Mouse (Mus musculus): ENCODE measurements around the gene Tssk1. TPM values are rescaled to one million over a fixed set of nuclear protein-coding genes. Genes with fewer than 3 reads are reported as not detected.

The Tssk1 gene
- polyA plus RNA-seq, 1 experiment from 2014 or later: not detected

GRCm38 (mm10) chr16:17896091-17896490 is 2.1 kb downstream of the Tssk1 start:
- peaks cover 9% of the 10 kb centered on the region for H3K4me1 ChIP-seq (replicated peaks)
- no peak overlapping the region for H3K27ac ChIP-seq (replicated peaks)
- no peak overlapping the region for H3K4me3 ChIP-seq (replicated peaks)
- H3K9me3 ChIP-seq (replicated peaks): no peaks in the 10 kb centered on the region
- H3K27me3 ChIP-seq: no peaks in the 10 kb centered on the region
- H3K4me2 ChIP-seq: no peak overlapping the region
- ATAC-seq (ENCODE audit: insufficient read depth): no peak
- H3K9ac ChIP-seq: no peak overlapping the region
- peaks cover 13% of the 10 kb centered on the region for H3K36me3 ChIP-seq (replicated peaks)

GRCm38 (mm10) chr16:17898462-17898861 is 4.4 kb downstream of the Tssk1 start, which contains the start of the genes Dgcr2 and Tssk2:
Gene Dgcr2, minus strand, starts transcription at chr16:17898562.
Gene Tssk2, plus strand, starts transcription at chr16:17898637.
- H3K27me3 ChIP-seq: no peaks in the 10 kb centered on the region
- 84% methylated on average over 14 of the region's 14 CpGs for WGBS (ENCODE audit: insufficient replicate concordance)
- H3K4me2 ChIP-seq: no peak within 1 kb of the TSS
- ATAC-seq (ENCODE audit: insufficient read depth): no peak
- H3K4me3 ChIP-seq (replicated peaks): no peak within 1 kb of the TSS
- no peak within 1 kb of the TSS for H3K27ac ChIP-seq (replicated peaks)
- H3K9ac ChIP-seq: no peak within 1 kb of the TSS
- H3K9me3 ChIP-seq (replicated peaks): no peaks in the 10 kb centered on the region
- H3K36me3 ChIP-seq (replicated peaks): peaks cover 37% of the 10 kb centered on the region
- no peaks in the 10 kb centered on the region for H3K4me1 ChIP-seq (replicated peaks)

GRCm38 (mm10) chr16:17911052-17911595 is 17.1 kb downstream of the Tssk1 start, which contains the start of gene Ess2:
Gene Ess2, minus strand, starts transcription at chr16:17911348.
- peak; percentile 90 for ATAC-seq (ENCODE audit: insufficient read depth)
- under 1% methylated on average over 35 of the region's 35 CpGs for WGBS (ENCODE audit: insufficient replicate concordance)
- H3K9ac ChIP-seq: peak within 1 kb of the TSS; percentile 67
- H3K4me3 ChIP-seq (replicated peaks): peak within 1 kb of the TSS; percentile 80
- peaks cover 47% of the 10 kb centered on the region for H3K27me3 ChIP-seq
- peaks cover 33% of the 10 kb centered on the region for H3K36me3 ChIP-seq (replicated peaks)
- H3K9me3 ChIP-seq (replicated peaks): no peaks in the 10 kb centered on the region
- H3K4me2 ChIP-seq: peak within 1 kb of the TSS; percentile 86
- H3K27ac ChIP-seq (replicated peaks): peak within 1 kb of the TSS; percentile 49; the same call in 1 of the 2 replicates
- peaks cover 24% of the 10 kb centered on the region for H3K4me1 ChIP-seq (replicated peaks)

GRCm38 (mm10) chr16:17914307-17915249 is 20.6 kb downstream of the Tssk1 start, which contains the start of gene Gsc2:
Gene Gsc2, minus strand, starts transcription at chr16:17915059.
- ATAC-seq (ENCODE audit: insufficient read depth): no peak
- WGBS (ENCODE audit: insufficient replicate concordance): under 1% methylated on average over 106 of the region's 106 CpGs
- Histone ChIP-seq H3K27ac (replicated peaks) (no peak within 1 kb of the TSS), H3K4me2 (peak within 1 kb of the TSS; percentile 66), H3K9ac (no peak within 1 kb of the TSS), H3K9me3 (replicated peaks) (no peaks in the 10 kb centered on the region), H3K27me3 (peaks cover 77% of the 10 kb centered on the region), H3K36me3 (replicated peaks) (no peaks in the 10 kb centered on the region), H3K4me1 (replicated peaks) (peaks cover 24% of the 10 kb centered on the region), H3K4me3 (replicated peaks) (peak within 1 kb of the TSS; percentile 45)

GRCm38 (mm10) chr16:17920586-17920985 is 26.6 kb downstream of the Tssk1 start:
- H3K4me1 ChIP-seq (replicated peaks): peaks cover 29% of the 10 kb centered on the region
- H3K4me2 ChIP-seq: peak overlapping the region; percentile 83
- no peak for ATAC-seq (ENCODE audit: insufficient read depth)
- no peak overlapping the region for H3K27ac ChIP-seq (replicated peaks)
- H3K9ac ChIP-seq: no peak overlapping the region
- H3K9me3 ChIP-seq (replicated peaks): no peaks in the 10 kb centered on the region
- H3K27me3 ChIP-seq: peaks cover 47% of the 10 kb centered on the region
- H3K36me3 ChIP-seq (replicated peaks): peaks cover 10% of the 10 kb centered on the region
- WGBS (ENCODE audit: insufficient replicate concordance): 30% methylated on average over 20 of the region's 20 CpGs
- peak overlapping the region; percentile 85 for H3K4me3 ChIP-seq (replicated peaks)

- H3K9me3 ChIP-seq (replicated peaks): no peaks in the 10 kb centered on the region
- peak overlapping the region; percentile 88 for H3K27ac ChIP-seq (replicated peaks)
- 1% methylated on average over 47 of the region's 47 CpGs for WGBS (ENCODE audit: insufficient replicate concordance)
- H3K4me1 ChIP-seq (replicated peaks): peaks cover 39% of the 10 kb centered on the region
- peak overlapping the region; percentile 83 for H3K4me2 ChIP-seq
- peaks cover 38% of the 10 kb centered on the region for H3K27me3 ChIP-seq
- ATAC-seq (ENCODE audit: insufficient read depth): peak; percentile 86
- peaks cover 15% of the 10 kb centered on the region for H3K36me3 ChIP-seq (replicated peaks)
- H3K4me3 ChIP-seq (replicated peaks): peak overlapping the region; percentile 85
- H3K9ac ChIP-seq: peak overlapping the region; percentile 78
These were observed 27.5 kb downstream of the Tssk1 start for GRCm38 (mm10) chr16:17921325-17922162.

- Histone ChIP-seq H3K27me3 (peaks cover 32% of the 10 kb centered on the region), H3K9ac (peak overlapping the region; percentile 78), H3K4me3 (replicated peaks) (peak overlapping the region; percentile 85), H3K4me1 (replicated peaks) (peaks cover 45% of the 10 kb centered on the region), H3K36me3 (replicated peaks) (peaks cover 15% of the 10 kb centered on the region), H3K9me3 (replicated peaks) (no peaks in the 10 kb centered on the region), H3K4me2 (peak overlapping the region; percentile 83), H3K27ac (replicated peaks) (peak overlapping the region; percentile 80)
- under 1% methylated on average over 14 of the region's 14 CpGs for WGBS (ENCODE audit: insufficient replicate concordance)
- peak; percentile 22 for ATAC-seq (ENCODE audit: insufficient read depth)
These were observed 28.1 kb downstream of the Tssk1 start for GRCm38 (mm10) chr16:17922163-17922538.

- Histone ChIP-seq H3K9me3 (replicated peaks) (no peaks in the 10 kb centered on the region), H3K4me2 (peak overlapping the region; percentile 100), H3K4me3 (replicated peaks) (peak overlapping the region; percentile 91), H3K27me3 (no peaks in the 10 kb centered on the region), H3K4me1 (replicated peaks) (peaks cover 53% of the 10 kb centered on the region), H3K36me3 (replicated peaks) (peaks cover 15% of the 10 kb centered on the region), H3K9ac (peak overlapping the region; percentile 83), H3K27ac (replicated peaks) (peak overlapping the region; percentile 92)
- ATAC-seq (ENCODE audit: insufficient read depth): peak; percentile 19
- WGBS (ENCODE audit: insufficient replicate concordance): 2% methylated on average over 72 of the region's 72 CpGs
These were observed 33.5 kb downstream of the Tssk1 start for GRCm38 (mm10) chr16:17927351-17928082.

- peak within 1 kb of the TSS; percentile 91 for H3K4me3 ChIP-seq (replicated peaks)
- peak within 1 kb of the TSS; percentile 92 for H3K27ac ChIP-seq (replicated peaks)
- H3K4me1 ChIP-seq (replicated peaks): peaks cover 50% of the 10 kb centered on the region
- ATAC-seq (ENCODE audit: insufficient read depth): peak; percentile 84
- peak within 1 kb of the TSS; percentile 83 for H3K9ac ChIP-seq
- no peaks in the 10 kb centered on the region for H3K9me3 ChIP-seq (replicated peaks)
- H3K27me3 ChIP-seq: no peaks in the 10 kb centered on the region
- H3K4me2 ChIP-seq: peak within 1 kb of the TSS; percentile 100
- WGBS (ENCODE audit: insufficient replicate concordance): under 1% methylated on average over 47 of the region's 47 CpGs
- peaks cover 15% of the 10 kb centered on the region for H3K36me3 ChIP-seq (replicated peaks)
These were observed 34.1 kb downstream of the Tssk1 start, which contains the start of gene Slc25a1 for GRCm38 (mm10) chr16:17928087-17928580. Gene Slc25a1, minus strand, starts transcription at chr16:17928219.

GRCm38 (mm10) chr16:17928627-17929104 is 34.6 kb downstream of the Tssk1 start:
- H3K36me3 ChIP-seq (replicated peaks): peaks cover 15% of the 10 kb centered on the region
- H3K9ac ChIP-seq: peak overlapping the region; percentile 83
- no peaks in the 10 kb centered on the region for H3K27me3 ChIP-seq
- peak overlapping the region; percentile 100 for H3K4me2 ChIP-seq
- peak; percentile 59 for ATAC-seq (ENCODE audit: insufficient read depth)
- peaks cover 52% of the 10 kb centered on the region for H3K4me1 ChIP-seq (replicated peaks)
- H3K27ac ChIP-seq (replicated peaks): peak overlapping the region; percentile 92
- no peaks in the 10 kb centered on the region for H3K9me3 ChIP-seq (replicated peaks)
- H3K4me3 ChIP-seq (replicated peaks): peak overlapping the region; percentile 91
- under 1% methylated on average over 9 of the region's 9 CpGs for WGBS (ENCODE audit: insufficient replicate concordance)
